Mouse (Mus musculus) monocyte, adult 5-6 weeks (primary cell): Measurements from ENCODE around the gene Gm11027. TPM values are rescaled to one million over a fixed set of nuclear protein-coding genes. Genes with fewer than 3 reads are reported as not detected.

Experiments used
- ATAC-seq: fragments of 153-309, 156-312 bp; replicated peaks from 2 replicates; pipeline ENCODE4 v1.8.0; 2017; ENCODE audit warnings: mild to moderate bottlenecking; ENCODE audit not compliant: low TSS enrichment, insufficient number of reproducible peaks, severe bottlenecking, poor library complexity, low FRiP score
- total RNA-seq: library from RNA; stranded (forward); fragments of 200-1000, 200-491, 200-594 nt; gene quantifications from 3 replicates; pipeline ENCODE4 v1.2.3, GENCODE M21; 2017

Gm11027 gene
- total RNA-seq, 1 experiment from 2014 or later, result not detected

- ATAC-seq, result no peak
These were observed 445 bp downstream of the Gm11027 start for GRCm38 (mm10) chr12:116275631-116276030.

DNA sequence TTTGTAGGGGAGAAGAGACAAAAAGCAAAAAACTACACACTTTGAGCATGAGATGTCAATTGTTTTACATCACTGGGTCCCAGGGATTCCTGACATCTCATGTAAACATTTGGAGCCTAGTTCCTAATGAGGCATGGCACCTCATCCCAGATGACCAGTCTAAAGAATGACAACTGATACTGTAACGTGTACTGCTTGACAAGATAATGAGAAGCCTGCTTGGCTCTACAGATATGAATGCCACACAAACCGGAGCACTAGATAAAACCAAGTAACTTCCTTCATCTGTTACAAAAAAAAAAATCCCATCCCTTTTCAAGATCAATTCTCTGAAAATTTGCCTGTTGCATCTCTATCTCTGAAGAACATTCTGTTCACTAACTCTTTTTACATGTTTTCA, 1.8 kb downstream of the Gm11027 start:
- ATAC-seq, result no peak

DNA sequence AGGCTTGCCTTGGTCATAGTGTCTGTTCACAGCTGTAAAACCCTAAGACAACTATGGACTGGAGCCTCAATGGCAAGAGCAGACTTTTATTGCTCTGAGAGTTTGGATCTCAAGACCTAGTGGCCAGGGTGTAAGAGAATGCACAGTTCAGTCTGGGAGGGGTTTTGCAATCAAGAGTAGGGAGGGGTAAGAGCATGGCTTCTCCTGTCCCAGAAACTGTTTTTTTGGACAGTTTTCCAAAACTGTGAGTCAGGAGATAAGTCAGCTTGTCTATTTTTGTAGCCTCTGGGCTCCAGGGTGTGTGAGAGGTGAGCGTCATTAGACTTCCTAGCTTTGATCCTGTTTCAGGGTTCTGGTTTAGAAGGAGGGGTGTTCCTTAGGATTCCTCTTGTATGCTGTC, 3.4 kb downstream of the Gm11027 start:
- no peak for ATAC-seq

- ATAC-seq, result no peak
These were observed 4.0 kb downstream of the Gm11027 start for GRCm38 (mm10) chr12:116279181-116279580.

- ATAC-seq, result no peak
These were observed 5.0 kb downstream of the Gm11027 start for GRCm38 (mm10) chr12:116280149-116280652.

GRCm38 (mm10) chr12:116280653-116281364, 5.6 kb downstream of the Gm11027 start, which contains the start of gene Esyt2:
Gene Esyt2, plus strand, starts transcription at chr12:116281196.
- ATAC-seq, result peak; percentile 93

DNA sequence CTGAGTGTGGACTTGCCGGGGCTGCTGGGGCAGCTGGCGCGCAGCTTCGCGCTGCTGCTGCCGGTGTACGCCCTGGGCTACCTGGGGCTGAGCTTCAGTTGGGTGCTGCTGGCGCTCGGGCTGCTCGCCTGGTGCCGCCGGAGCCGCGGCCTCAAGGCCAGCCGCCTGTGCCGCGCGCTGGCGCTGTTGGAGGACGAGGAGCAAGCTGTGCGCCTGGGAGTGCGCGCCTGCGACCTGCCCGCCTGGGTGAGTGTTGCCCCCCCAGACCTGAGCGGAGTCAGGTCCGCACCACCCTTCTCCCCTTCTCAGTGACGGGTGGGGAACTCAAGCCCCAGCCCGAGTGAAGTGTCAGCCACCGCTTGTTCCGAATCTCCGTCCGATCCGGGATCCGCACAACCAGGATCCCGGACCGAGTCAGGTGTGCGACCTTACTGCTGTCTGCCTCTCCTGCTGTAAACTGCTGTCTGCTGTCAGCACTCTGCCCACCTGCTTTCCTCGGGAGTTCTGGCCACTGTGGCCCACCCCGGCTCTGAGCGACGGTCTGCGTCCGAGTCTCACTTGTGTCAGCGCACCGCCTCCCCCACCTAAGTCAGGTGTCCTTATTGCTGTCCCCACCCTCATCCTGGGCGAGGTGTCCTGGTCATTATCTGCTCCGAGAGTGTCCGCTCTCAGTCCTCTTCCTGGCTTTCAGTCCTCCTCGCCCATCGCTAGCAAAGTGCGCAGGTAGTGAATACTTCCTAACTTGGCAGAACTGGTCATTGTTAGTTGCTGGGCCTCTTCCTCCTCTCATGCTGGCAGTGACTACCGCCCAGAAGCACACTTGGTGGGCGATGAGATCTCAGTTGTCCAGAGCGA, 6.5 kb downstream of the Gm11027 start:
- ATAC-seq, result peak; percentile 18; the same call in 1 of the 2 replicates

- no peak for ATAC-seq
These were observed 7.7 kb downstream of the Gm11027 start for GRCm38 (mm10) chr12:116282856-116283255.

DNA sequence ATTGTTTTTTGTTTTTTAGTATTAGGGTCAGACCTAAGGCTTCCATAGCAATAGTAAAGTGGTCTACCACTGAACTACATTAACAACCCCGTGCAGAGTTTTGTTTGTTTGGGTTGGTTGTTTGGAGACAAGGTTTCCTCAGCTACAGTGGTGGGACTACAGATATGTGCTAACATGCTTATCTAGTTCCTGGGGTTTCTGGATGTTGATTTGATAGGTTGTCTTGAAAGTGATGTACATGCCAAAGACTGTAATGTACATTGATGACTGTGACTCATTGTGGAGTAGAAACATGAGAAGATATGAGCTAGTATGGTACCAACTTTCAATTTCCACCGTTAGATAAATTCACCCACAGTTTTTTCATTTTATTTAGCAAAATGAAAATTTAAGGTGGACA, 8.3 kb downstream of the Gm11027 start:
- ATAC-seq, result no peak

DNA sequence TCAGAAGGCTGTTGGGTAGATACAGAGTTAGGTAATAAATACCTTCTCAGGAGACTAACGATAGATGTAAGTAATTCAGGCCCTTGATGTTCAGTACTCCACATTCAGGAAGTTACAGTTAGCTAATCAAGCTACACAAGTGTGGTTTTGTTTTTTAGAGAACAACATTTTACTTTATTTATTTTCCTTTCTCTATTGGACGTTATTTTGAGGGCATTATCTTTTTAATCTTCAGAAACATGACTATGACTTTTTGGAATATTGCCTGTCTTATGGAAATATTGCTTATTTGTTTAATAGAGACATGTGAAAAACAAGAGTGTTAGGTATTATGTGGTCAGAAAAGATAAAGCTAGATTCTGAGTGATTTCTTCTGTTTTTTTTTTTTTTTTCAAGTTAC, 18.0 kb downstream of the Gm11027 start:
- ATAC-seq, result no peak

DNA sequence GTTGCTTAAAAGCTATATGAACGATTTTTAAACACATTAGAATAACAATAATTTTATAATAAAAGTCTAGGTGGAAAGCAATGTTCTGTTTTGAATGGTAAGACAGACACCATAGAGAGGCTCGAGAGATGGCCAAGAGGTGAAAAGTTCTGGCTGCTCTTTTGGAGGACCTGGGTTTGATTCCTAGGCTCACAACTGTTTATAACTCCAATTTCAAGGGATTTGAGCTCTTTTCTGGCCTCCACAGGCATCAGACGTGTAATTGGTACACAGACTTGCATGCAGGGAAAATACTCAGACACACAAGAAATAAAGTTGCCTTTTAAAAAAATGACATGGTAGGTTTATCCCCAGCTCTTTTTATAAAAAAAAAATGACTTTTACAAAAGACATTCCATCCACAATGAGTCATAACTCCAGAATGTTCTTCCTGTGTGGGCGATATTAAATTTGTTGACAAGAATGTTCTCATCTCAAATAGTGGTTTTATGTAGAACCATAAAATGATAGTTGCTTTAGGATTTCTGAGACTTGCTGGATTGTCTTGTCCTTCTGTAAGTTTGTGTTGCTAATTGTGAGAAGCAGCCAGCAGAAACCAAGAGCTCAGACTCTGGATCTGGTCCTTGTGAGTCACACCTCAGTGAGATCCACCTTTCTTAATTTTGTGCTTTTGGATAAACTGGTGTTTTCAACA, 18.6 kb downstream of the Gm11027 start:
- no peak for ATAC-seq

GRCm38 (mm10) chr12:116299906-116300305, 24.7 kb downstream of the Gm11027 start:
- ATAC-seq, result no peak

- no peak for ATAC-seq
These were observed 27.0 kb downstream of the Gm11027 start for GRCm38 (mm10) chr12:116302181-116302580.

GRCm38 (mm10) chr12:116306042-116306441, 30.9 kb downstream of the Gm11027 start:
- no peak for ATAC-seq

DNA sequence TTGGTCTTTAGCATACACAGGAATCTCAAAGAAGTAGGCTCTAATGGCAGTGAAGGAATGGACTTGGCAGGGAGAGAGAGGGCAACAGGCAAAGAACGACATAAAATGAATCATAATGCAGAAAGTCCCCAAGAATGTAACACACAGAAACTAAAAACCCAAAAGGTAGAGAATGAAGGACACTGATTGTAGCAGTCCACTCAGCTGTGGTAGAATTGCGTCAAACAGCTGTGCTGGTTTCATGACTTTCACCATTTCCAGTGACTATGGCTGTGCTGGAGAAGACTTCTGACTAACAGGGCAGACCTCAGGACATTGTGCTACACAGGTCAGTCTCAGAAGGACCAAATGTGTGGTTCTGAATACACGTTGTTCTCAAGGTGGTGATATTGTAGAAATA, 32.7 kb downstream of the Gm11027 start:
- no peak for ATAC-seq

GRCm38 (mm10) chr12:116308612-116309011, 33.4 kb downstream of the Gm11027 start:
- no peak for ATAC-seq

- no peak for ATAC-seq
These were observed 38.6 kb downstream of the Gm11027 start for GRCm38 (mm10) chr12:116313816-116314215.

DNA sequence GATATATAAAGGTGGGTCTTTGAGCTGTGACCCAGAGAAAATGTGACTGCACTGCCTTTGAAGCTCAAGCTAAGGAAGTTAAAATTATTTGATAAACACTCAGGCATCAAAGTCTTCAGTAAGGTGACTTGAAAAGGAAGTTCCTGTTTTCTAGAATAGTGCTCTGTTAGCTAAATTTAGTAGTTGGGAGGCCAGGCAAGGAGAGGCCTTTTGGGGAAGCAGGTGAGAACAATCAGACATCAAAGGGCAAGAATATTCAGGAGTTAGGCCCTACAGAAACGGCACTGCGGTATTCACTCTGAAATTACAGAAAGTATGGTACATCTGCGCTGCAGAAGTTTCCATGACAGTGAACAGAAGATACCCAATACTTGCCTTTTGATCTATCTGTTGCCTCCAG, 40.3 kb downstream of the Gm11027 start:
- no peak for ATAC-seq

DNA sequence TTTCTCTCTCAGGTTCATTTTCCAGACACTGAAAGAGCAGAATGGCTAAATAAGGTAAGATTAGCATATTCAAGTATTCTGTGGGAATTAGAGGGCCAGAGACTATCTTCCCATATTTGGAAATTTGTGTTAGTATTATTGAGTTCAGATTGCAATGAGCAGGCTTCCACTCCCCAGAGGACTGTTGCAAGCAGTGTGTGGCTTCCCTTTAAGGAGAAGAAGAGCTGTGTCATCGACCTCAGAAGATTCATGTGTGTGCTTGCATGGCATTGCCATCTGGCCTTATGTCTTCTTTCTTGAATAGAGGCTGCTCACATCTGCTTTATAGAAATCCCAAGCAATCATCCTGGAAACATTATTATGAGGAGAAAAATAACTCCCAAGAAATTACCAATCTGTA, 42.6 kb downstream of the Gm11027 start:
- ATAC-seq, result no peak
